Mouse (Mus musculus): ENCODE measurements at regions not wholly inside any gene's neighbourhood (a gene's known extent, or its start where the extent isn't known, plus 50 kb on each side); places are given as distances from the start of the nearest gene placed in this dataset.

DNA sequence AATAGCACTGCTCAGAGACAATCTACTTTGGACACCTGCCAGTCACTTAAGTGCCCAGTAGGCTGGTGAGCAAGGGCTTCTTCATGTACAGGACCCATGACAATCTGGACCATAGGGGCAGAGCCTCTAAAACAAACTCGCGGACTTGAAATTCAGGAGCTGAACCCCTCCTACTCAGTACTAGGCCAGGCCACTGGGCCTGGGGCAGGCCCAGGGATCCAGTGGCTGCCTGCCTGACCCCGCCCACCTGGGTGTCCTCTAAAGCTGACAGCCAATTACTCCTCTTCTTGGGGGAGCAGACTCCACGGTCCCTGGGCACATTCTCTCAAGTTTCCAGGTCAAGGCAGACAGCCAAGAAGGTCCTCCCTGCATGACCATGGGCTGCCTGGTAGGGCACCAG lies 78.3 kb upstream of the A730046J19Rik start:
- DNase-seq (ENCODE audit: low spot score) = no peak

DNA sequence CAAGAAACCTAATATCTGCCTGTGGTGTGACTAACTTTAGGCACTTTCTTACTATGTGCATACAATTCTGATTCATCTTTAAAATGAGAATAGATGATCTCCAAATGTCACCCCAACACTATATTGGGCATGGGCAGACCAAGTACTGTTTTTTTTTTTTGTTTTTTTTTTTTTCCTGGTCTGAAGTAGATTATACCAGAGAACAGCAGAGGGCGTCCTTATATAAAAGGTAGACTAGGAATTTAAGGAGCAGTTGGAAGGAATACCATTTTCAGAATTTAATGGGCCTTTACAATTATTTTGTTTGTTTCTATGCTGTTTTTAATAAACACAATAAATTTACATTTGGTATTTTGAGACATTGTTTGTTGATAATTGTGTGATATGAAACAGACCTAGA lies 72.3 kb upstream of the A730046J19Rik start:
- DNase-seq (ENCODE audit: low spot score) = peak; percentile 26

DNA sequence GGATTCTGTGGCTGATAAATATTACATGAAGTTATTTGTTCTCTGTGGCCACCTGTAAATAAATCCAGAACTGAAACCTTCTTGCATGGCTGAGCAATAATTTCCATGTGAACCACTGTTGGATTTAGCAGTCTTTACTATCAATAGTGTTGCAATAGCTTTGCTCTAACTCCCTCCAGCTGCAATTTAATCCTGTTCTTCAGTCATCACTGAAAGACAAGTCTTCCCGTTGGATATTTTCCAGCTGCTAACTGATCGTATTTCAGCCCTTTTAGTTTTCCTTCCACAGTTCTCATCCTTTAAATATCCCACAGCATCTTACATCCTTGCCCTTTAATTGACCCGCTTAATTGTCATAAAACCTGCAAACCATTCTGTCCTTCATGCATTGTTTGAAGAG lies 55.3 kb upstream of the A730046J19Rik start:
- peak; percentile 7 for DNase-seq (ENCODE audit: low spot score)

Measured in embryo, embryonic 10.5 days (tissue).